Mouse (Mus musculus) brain, embryonic 18.5 days (tissue): ENCODE data around the gene Ppp1r9a.

Experiments used
- DNase-seq: peaks from one replicate; pipeline ENCODE4 v3.0.0-alpha.2; 2012; ENCODE audit warnings: low read depth, low spot score

The Ppp1r9a gene

GRCm38 (mm10) chr6:4956651-4957050 is 53.9 kb downstream of the Ppp1r9a start:
- DNase-seq, result no peak

DNA sequence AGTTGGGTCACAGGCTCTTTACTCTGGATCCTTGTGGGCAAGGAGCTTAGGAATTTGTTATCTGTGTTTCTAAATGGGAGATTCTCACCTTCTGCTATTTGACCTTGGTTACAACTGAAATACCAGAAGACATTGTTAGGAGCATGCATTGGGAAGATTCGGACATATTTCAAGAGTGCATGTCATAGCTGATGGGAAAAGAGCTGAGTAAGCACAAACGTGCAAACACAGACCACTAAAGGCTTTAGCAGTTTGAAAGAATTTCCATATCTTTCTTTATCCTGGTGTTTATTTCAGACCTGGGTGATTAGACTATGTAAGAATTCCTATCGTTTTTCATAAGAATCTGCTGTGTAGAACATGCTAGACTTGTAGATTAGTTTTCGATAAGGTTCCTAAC is 59.5 kb downstream of the Ppp1r9a start:
- no peak for DNase-seq

GRCm38 (mm10) chr6:4963049-4963448 is 60.3 kb downstream of the Ppp1r9a start:
- DNase-seq, result no peak

- DNase-seq, result no peak
Measured at GRCm38 (mm10) chr6:4967236-4967635, 64.5 kb downstream of the Ppp1r9a start.

GRCm38 (mm10) chr6:4971229-4971628 is 68.5 kb downstream of the Ppp1r9a start:
- DNase-seq, result no peak

- DNase-seq, result no peak
Measured at GRCm38 (mm10) chr6:4972808-4973207, 70.1 kb downstream of the Ppp1r9a start.

DNA sequence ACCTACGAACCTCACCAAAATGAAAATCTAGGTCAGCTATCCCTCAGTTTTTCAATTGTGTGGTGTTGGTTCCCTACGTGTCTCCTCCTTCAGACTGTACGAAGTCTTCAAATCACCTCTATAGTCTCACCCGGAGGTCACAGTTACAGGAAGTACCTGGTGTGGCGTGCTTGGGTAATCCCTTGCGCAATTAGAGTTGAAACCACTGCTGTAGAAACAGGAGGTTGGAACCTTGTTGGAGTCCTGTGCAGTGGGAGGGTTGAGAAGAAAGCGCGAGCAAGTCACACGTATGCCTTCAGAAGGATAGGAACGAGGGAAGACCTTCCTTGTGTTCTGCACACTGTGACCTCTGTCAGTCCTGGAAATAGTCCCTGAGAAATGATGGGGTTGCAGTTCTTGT is 70.6 kb downstream of the Ppp1r9a start:
- no peak for DNase-seq

DNA sequence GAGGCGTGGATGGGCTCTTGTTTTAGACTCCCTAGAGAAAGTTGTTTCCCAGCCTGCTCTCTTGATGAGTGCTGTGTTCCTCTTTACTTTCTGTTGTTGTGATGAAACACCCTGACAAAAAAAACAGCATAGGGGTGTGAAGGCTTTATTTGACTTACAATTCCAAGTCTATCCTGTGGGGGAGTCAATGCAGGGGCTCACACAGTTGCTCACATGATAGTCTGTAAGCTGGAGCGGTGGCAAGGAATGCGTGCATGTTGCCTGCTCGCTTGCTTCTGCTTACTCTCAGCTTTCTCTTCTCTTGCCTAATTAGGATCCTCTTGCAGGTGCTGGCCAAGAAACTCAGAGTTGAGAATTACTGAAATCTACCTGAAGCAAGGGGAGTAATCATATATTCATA is 74.8 kb downstream of the Ppp1r9a start:
- no peak for DNase-seq

GRCm38 (mm10) chr6:4978249-4978648 is 75.5 kb downstream of the Ppp1r9a start:
- DNase-seq, result no peak

- DNase-seq, result no peak
Measured at GRCm38 (mm10) chr6:4978897-4979296, 76.2 kb downstream of the Ppp1r9a start.

DNA sequence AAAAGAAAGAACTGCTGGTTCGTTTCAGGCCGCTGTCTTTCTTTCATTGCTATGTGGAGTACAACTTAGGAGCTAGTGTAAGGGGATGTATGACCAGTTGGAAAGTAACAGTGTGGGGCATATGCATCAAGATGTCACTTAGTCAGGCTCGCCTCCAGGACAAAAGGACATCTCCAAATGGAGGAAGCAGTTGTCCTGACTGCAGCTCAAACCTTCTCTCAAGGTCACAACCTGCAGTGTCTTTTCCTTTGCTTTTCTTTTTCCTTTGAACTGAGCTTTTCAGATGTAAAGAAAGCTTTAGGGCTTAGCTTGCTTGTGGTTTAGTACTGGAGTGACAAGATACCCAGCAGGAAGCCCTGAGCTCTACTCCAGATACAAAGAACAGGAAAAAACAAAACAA is 77.4 kb downstream of the Ppp1r9a start:
- no peak for DNase-seq

DNA sequence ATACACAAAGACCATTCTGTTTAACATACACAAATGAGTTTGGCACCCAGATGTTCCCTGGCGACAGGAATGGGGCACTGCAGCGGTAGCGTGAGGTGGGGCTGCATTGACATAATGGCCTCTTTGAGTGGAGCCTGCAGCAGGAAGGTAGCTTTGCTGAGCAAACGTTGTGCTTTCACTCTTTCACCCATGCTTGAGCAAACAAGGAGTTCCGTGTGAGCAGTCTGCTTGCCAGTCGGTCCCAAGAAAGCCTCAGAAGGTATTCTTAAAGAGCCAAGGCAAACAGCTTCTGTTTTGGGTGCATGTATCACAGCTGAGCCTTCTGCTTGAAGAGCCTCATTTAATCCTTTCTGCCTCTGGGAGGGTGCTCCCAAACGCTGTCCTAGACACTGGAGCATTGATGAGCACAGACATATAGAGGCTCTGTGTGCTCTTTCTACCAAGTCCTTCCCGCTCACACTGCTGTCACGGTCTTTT is 80.0 kb downstream of the Ppp1r9a start:
- DNase-seq, result no peak

GRCm38 (mm10) chr6:4985668-4986067 is 83.0 kb downstream of the Ppp1r9a start:
- DNase-seq, result no peak

DNA sequence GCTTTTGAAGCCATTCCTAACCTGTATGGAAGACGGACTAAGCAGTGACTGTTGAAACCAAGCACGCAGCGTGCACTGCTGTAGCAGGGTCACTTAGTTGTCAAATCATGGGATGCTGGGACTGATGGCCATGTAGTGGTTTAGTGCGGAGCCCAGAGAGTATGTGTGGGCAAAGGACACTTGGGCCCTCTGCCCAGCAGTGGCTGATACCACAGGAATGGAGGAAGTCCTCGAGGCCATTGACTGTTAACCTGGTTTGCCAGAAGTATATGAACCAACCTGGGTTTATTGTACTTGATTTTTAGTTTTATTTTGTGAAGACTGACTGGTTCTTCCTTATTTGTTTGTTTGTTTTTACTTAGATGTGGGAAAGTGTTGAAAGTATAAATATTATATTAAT is 84.4 kb downstream of the Ppp1r9a start:
- no peak for DNase-seq

- DNase-seq, result no peak
Measured at GRCm38 (mm10) chr6:4988688-4989087, 86.0 kb downstream of the Ppp1r9a start.

GRCm38 (mm10) chr6:4992308-4992707 is 89.6 kb downstream of the Ppp1r9a start:
- DNase-seq, result no peak

GRCm38 (mm10) chr6:4993600-4994160 is 91.0 kb downstream of the Ppp1r9a start:
- DNase-seq, result no peak

DNA sequence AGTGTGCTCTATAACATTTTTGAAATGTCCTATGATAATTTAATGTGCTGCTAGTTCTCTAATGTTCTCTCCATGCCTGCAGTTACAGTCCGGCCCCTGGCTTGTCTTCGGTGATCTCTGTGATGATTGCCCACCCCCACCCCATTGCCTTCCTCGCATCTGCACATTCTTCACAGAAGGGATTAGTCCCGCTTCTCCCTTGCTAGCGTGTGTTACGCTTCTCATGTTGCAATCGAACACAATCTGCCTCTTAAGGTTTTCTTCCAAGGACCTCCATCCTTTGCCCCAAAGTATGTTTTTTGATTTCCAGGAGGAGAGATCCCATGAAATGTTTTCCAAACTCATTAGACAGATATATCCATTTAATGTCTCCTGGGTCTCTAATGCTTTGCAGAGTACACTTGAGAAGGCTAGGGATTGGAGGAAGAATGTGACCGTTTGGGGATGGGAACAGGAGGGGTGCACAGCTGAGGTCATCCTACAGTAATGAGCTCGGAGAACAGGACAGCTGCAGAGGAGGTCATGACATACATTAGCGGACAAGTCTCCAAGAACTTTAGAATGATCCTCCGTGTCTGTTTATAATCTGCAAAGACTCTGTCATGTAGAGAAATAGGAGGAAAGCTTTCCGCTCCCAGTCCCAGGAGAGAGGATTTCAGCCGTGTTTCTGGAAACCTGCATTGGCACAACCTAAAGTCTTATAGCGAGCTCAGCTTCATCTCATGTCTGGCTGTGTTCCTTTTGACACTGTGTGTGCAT is 91.6 kb downstream of the Ppp1r9a start:
- DNase-seq, result no peak

DNA sequence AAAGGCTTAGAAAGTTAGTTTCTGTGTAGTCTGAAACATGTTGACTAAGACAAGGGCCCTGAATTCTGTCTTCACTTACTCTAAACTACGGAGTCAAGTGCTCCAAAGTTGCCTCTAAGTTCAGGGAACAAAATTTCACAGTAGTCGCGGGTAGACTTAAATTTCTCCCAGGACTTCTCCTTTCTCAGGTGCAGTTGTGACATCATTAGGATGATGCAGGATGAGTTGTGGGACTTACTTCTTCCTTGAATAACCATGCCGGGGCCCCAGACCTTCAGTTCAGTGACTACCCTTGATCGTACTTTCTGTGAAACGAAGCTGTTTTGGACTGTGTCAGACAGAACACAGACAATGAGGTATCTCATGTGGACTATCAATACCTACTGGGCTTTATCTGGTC is 94.9 kb downstream of the Ppp1r9a start:
- DNase-seq, result no peak

DNA sequence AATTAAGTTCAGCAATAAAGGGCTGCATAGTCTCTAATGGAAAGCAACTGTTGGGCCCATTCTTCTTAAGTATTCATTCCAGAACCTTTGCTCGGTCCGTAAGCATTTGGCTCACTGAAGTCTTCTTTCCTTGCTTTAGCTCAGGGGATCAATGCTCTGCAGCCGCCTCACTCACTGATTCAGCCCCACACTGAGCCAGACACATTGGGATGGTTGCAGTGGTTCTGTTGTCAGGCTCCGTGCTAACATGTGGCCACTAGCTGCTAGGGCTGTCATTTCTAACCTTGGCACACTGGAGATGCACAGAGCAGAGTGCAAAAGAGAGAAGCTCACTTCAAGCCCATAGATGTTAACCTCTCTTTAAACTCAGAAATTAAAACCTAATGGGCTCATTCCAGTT is 96.2 kb downstream of the Ppp1r9a start:
- DNase-seq, result no peak

- DNase-seq, result no peak
Measured at GRCm38 (mm10) chr6:5000788-5001187, 98.1 kb downstream of the Ppp1r9a start.

- no peak for DNase-seq
Measured at GRCm38 (mm10) chr6:5005491-5006275, 103.0 kb downstream of the Ppp1r9a start.
